In the genomic region with DNA sequence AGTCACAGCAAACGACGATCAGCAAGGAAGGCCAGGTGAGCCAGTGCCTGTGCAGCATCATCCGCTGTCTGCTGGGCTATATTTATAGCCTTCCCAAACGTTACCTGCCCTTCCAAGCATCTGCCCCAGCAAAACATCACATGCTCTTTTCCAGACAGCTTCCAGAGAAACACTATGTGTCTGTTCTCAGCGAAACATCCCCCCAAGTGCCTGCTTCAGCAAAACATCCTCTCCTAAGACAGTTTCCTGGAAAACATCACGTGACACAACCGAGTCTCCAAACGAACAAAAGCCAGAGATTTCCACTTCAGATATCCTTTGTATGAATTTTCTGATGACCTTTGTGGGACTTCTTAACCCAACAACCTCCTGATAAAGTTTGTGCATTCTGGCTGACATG, we compare ENCODE assay signal across 17 mouse cellular contexts. TPM values are rescaled to one million over a fixed set of nuclear protein-coding genes. Genes with fewer than 3 reads are reported as not detected.
DNase-seq lines count a peak whose midpoint lies in the region; ATAC-seq and TF ChIP-seq lines count a peak whose summit lies in the region.
"Had no signal": no experiment of that assay in that cellular context is flagged by ENCODE, and none has a peak within 500 bp of the region (broad histone marks: within the 10 kb centered on the region; RNA-seq: fewer than 3 reads in every experiment).

No protein-coding gene starts in this region.

- TF ChIP-seq POLR2A in liver, adult 2 months (IDR thresholded peaks at IDR 0.05; ENCODE audit: extremely low read depth, insufficient read depth, low read length) = no peak
- TF ChIP-seq POLR2A in MEL (IDR thresholded peaks at IDR 0.05; ENCODE audit: control insufficient read depth in 1 of 2, insufficient read depth in 1 of 2, low read depth in 1 of 2, low read length in 2 of 2, poor library complexity in 1 of 2) = no peak

- no peak for TF ChIP-seq CTCF in liver, adult 2 months (IDR thresholded peaks at IDR 0.05; ENCODE audit: low read depth, low read length)
- TF ChIP-seq CTCF in MEL (IDR thresholded peaks at IDR 0.05 in 2 of 3, conservative IDR thresholded peaks at IDR 0.05 in 1 of 3; ENCODE audit: control insufficient read depth in 1 of 3, insufficient read depth in 1 of 3, low read depth in 2 of 3, low read length in 3 of 3, poor library complexity in 1 of 3, severe bottlenecking in 1 of 3) = no peak

- no peak for ATAC-seq in liver, embryonic 11.5 days (replicated peaks; ENCODE audit: low FRiP score)
- ATAC-seq: forebrain, embryonic 15.5 days; hindbrain, postnatal 0 days had no signal

- H3K36me3 ChIP-seq in liver, adult 2 months (ENCODE audit: control insufficient read depth, insufficient read depth, low read length) = no peaks in the 10 kb centered on the region
- H3K36me3 ChIP-seq in liver, embryonic 11.5 days (ENCODE audit: control insufficient read depth, insufficient read depth, low read length) = no peaks in the 10 kb centered on the region
- peaks cover 0 to 2% of the 10 kb centered on the region in 2 experiments; a peak in 2 of 4 replicates for H3K36me3 ChIP-seq in MEL (ENCODE audit: control insufficient read depth in 1 of 2, insufficient read depth in 2 of 2, low read length in 2 of 2)
- H3K36me3 ChIP-seq: embryonic facial prominence, embryonic 12.5 days; forebrain, embryonic 15.5 days; heart, embryonic 12.5 days; hindbrain, embryonic 13.5 days had no signal

- H3K4me2 ChIP-seq in liver, embryonic 11.5 days = no peak overlapping the region
- H3K4me2 ChIP-seq: embryonic facial prominence, embryonic 12.5 days; forebrain, embryonic 15.5 days; heart, embryonic 12.5 days; hindbrain, embryonic 13.5 days had no signal

- no peak for TF ChIP-seq RAD21 in MEL (IDR thresholded peaks at IDR 0.05; ENCODE audit: low read depth, low read length)

- peak overlapping the region; percentile 29 for H3K27ac ChIP-seq in liver, adult 2 months (replicated peaks; ENCODE audit: insufficient read depth, low read depth, low read length)
- no peak overlapping the region for H3K27ac ChIP-seq in liver, embryonic 11.5 days (ENCODE audit: low read depth, low read length)
- H3K27ac ChIP-seq in MEL (ENCODE audit: control insufficient read depth, low read depth, low read length) = no peak overlapping the region
- H3K27ac ChIP-seq: embryonic facial prominence, embryonic 12.5 days; forebrain, embryonic 15.5 days; hindbrain, embryonic 13.5 days; hindbrain, postnatal 0 days had no signal

- H3K9me3 ChIP-seq in liver, embryonic 11.5 days (ENCODE audit: control insufficient read depth, low read length) = no peaks in the 10 kb centered on the region
- H3K9me3 ChIP-seq in MEL (replicated peaks; ENCODE audit: insufficient read depth, low read length) = no peaks in the 10 kb centered on the region
- H3K9me3 ChIP-seq: embryonic facial prominence, embryonic 12.5 days; forebrain, embryonic 15.5 days; heart, embryonic 12.5 days; hindbrain, embryonic 13.5 days had no signal

- no peak overlapping the region for H3K4me3 ChIP-seq in liver, adult 2 months (ENCODE audit: insufficient read depth, low read depth, low read length)
- H3K4me3 ChIP-seq in liver, embryonic 11.5 days (ENCODE audit: low read depth, low read length) = no peak overlapping the region
- H3K4me3 ChIP-seq in MEL (ENCODE audit: control insufficient read depth in 1 of 2, insufficient read depth in 1 of 2, low read depth in 2 of 2, low read length in 2 of 2) = no peak overlapping the region
- H3K4me3 ChIP-seq: embryonic facial prominence, embryonic 12.5 days; forebrain, embryonic 15.5 days; heart, embryonic 12.5 days; hindbrain, embryonic 13.5 days had no signal

- no peak for TF ChIP-seq EP300 in MEL (IDR thresholded peaks at IDR 0.05; ENCODE audit: low read depth in 1 of 2, low read length in 2 of 2)

- peak; percentile 63 for DNase-seq in heart, adult 8-10 months (ENCODE audit: low spot score)
- DNase-seq in heart, postnatal 25 days (ENCODE audit: low spot score) = no peak
- DNase-seq in liver, adult 2 months (ENCODE audit: extremely low read depth, low read depth, low spot score) = no peak
- DNase-seq in liver, embryonic 11.5 days (ENCODE audit: low spot score) = no peak
- DNase-seq in MEL (ENCODE audit: low read depth, low spot score) (no peak), ZHBTc4 (ENCODE audit: low read depth, low spot score) (peak; percentile 22)
- no peak for DNase-seq in left cerebral cortex, adult 8-10 months (ENCODE audit: low spot score in 2 of 2)
- DNase-seq: adrenal gland, postnatal 10 days; cerebellum, adult 11-12 months; cerebellum, adult 9-10 months; cerebellum, postnatal 25 days; gastrocnemius, postnatal 10 days had no signal

- no peaks in the 10 kb centered on the region for H3K27me3 ChIP-seq in liver, adult 2 months (ENCODE audit: control insufficient read depth, insufficient read depth, low read length)
- H3K27me3 ChIP-seq in liver, embryonic 11.5 days (replicated peaks; ENCODE audit: control insufficient read depth, insufficient read depth, low read length) = no peaks in the 10 kb centered on the region
- no peaks in the 10 kb centered on the region for H3K27me3 ChIP-seq in MEL (ENCODE audit: control insufficient read depth in 1 of 2, insufficient read depth in 2 of 2, low read length in 2 of 2)
- H3K27me3 ChIP-seq: embryonic facial prominence, embryonic 12.5 days; forebrain, embryonic 15.5 days; heart, embryonic 12.5 days; hindbrain, embryonic 13.5 days had no signal

- intact Hi-C loops in heart, postnatal 25 days (cut with DNase I) = no loop called here

- no peaks in the 10 kb centered on the region for H3K79me2 ChIP-seq in liver, adult 2 months (ENCODE audit: control insufficient read depth, insufficient read depth, low read length)
- no peaks in the 10 kb centered on the region for H3K79me2 ChIP-seq in MEL (ENCODE audit: control insufficient read depth, insufficient read depth, low read length, poor library complexity)

- WGBS in liver, adult 2 months = 77% methylated on average over 8 of the region's 8 CpGs
- WGBS in liver, embryonic 11.5 days = 63% methylated on average over 8 of the region's 8 CpGs

- no peak overlapping the region for H3K9ac ChIP-seq in liver, adult 2 months (ENCODE audit: low read depth, low read length)
- H3K9ac ChIP-seq in liver, embryonic 11.5 days (ENCODE audit: low read depth, low read length) = no peak overlapping the region
- no peak overlapping the region for H3K9ac ChIP-seq in MEL (ENCODE audit: control insufficient read depth, low read depth, low read length, poor library complexity, severe bottlenecking)
- H3K9ac ChIP-seq: embryonic facial prominence, embryonic 12.5 days; forebrain, embryonic 15.5 days; heart, embryonic 12.5 days; hindbrain, embryonic 13.5 days had no signal

- no peaks in the 10 kb centered on the region for H3K4me1 ChIP-seq in liver, adult 2 months (ENCODE audit: control insufficient read depth, insufficient read depth, low read length)
- no peaks in the 10 kb centered on the region for H3K4me1 ChIP-seq in liver, embryonic 11.5 days (replicated peaks; ENCODE audit: control insufficient read depth, insufficient read depth, low read length)
- H3K4me1 ChIP-seq in MEL (ENCODE audit: control insufficient read depth in 1 of 2, insufficient read depth in 2 of 2, low read length in 2 of 2) = no peaks in the 10 kb centered on the region; a peak in 1 of 4 replicates
- H3K4me1 ChIP-seq: embryonic facial prominence, embryonic 12.5 days; forebrain, embryonic 15.5 days; heart, embryonic 12.5 days; hindbrain, embryonic 13.5 days had no signal

TF ChIP-seq in MEL, 35 proteins besides CTCF, POLR2A, EP300 and RAD21:
- 0 out of 2 replicates have a peak, but pooled peaks have one; percentile 7 for TF ChIP-seq USF1 (IDR thresholded peaks at IDR 0.05; ENCODE audit: low read depth, low read length)
- TF ChIP-seq KAT2A (conservative IDR thresholded peaks at IDR 0.05; ENCODE audit: low read depth, low read length) = no peak

RNA-seq across cellular contexts. Expression of gene Aaed1, which starts 7.8 kb away (rescaled TPM):
- 10 to 100 TPM; 56.9 to 69.9 (median 65.3) TPM for total RNA-seq in heart, adult 8-10 months (2022)
- total RNA-seq in heart, postnatal 25 days (2021) = 10 to 100 TPM; 56.6 to 60.1 TPM
- 83.4 and 84.2 TPM in 2 replicates for total RNA-seq in liver, adult 2 months (2014; rRNA removed)
- 20.8 and 21.1 TPM in 2 replicates for polyA plus RNA-seq in liver, adult 2 months (2012; rRNA removed)
- 43.0 and 45.5 TPM in 2 replicates for polyA plus RNA-seq in liver, embryonic 11.5 days (2014; fragmentation: Nextera tagmentation; extraction: Ambion mirVana)
- total RNA-seq in MEL (2012; rRNA removed) = 4.2 and 4.4 TPM in 2 replicates
- polyA plus RNA-seq in MEL (2012; ENCODE audit: insufficient read depth in 1 of 2, insufficient read length in 2 of 2, low read depth in 1 of 2, low replicate concordance in 2 of 2, missing spikeins in 1 of 2) = 100 to 1,000 TPM in 1 of 2 experiments, 10 to 100 TPM in 1; 13.5 to 190 TPM
- total RNA-seq in left cerebral cortex, adult 8-10 months (2022) = 10 to 100 TPM; 21.0 to 23.6 (median 23.1) TPM

RNA-seq across cellular contexts. Expression of gene Cdc14b, which starts 45.2 kb away (rescaled TPM):
- 10 to 100 TPM in 2 of 4 experiments, 1 to 10 TPM in 2; 7.7 to 11.5 (median 9.7) TPM for total RNA-seq in heart, adult 8-10 months (2022)
- total RNA-seq in heart, postnatal 25 days (2021) = 1 to 10 TPM; 7.0 to 9.0 TPM
- 31.7 and 35.8 TPM in 2 replicates for total RNA-seq in liver, adult 2 months (2014; rRNA removed)
- polyA plus RNA-seq in liver, adult 2 months (2012; rRNA removed) = 6.7 and 7.6 TPM in 2 replicates
- polyA plus RNA-seq in liver, embryonic 11.5 days (2014; fragmentation: Nextera tagmentation; extraction: Ambion mirVana) = 16.6 and 17.5 TPM in 2 replicates
- 18.7 and 22.2 TPM in 2 replicates for total RNA-seq in MEL (2012; rRNA removed)
- 10 to 100 TPM in 1 of 2 experiments, not detected in 1; 28.3 TPM for polyA plus RNA-seq in MEL (2012; ENCODE audit: insufficient read depth in 1 of 2, insufficient read length in 2 of 2, low read depth in 1 of 2, low replicate concordance in 2 of 2, missing spikeins in 1 of 2)
- 10 to 100 TPM; 15.0 to 21.0 (median 19.1) TPM for total RNA-seq in left cerebral cortex, adult 8-10 months (2022)

RNA-seq across cellular contexts. Expression of gene Ctsl, which starts 50.4 kb away (rescaled TPM):
- total RNA-seq in heart, adult 8-10 months (2022) = 100 to 1,000 TPM; 187 to 292 (median 203) TPM
- 100 to 1,000 TPM; 227 to 243 TPM for total RNA-seq in heart, postnatal 25 days (2021)
- total RNA-seq in liver, adult 2 months (2014; rRNA removed) = 624 and 654 TPM in 2 replicates
- 252 and 300 TPM in 2 replicates for polyA plus RNA-seq in liver, adult 2 months (2012; rRNA removed)
- 160 and 164 TPM in 2 replicates for polyA plus RNA-seq in liver, embryonic 11.5 days (2014; fragmentation: Nextera tagmentation; extraction: Ambion mirVana)
- total RNA-seq in MEL (2012; rRNA removed) = 20.1 and 22.5 TPM in 2 replicates
- 10 to 100 TPM in 1 of 2 experiments, not detected in 1; 39.2 TPM for polyA plus RNA-seq in MEL (2012; ENCODE audit: insufficient read depth in 1 of 2, insufficient read length in 2 of 2, low read depth in 1 of 2, low replicate concordance in 2 of 2, missing spikeins in 1 of 2)
- 100 to 1,000 TPM; 129 to 196 (median 170) TPM for total RNA-seq in left cerebral cortex, adult 8-10 months (2022)

Comparison
In these comparisons a context has a peak if more than half of its experiments do, and no peak if none do; other contexts are left out.
1. DNase-seq: peak in heart, adult 8-10 months (single experiment) and ZHBTc4 (single experiment); none in heart, postnatal 25 days (single experiment), liver, adult 2 months (single experiment), liver, embryonic 11.5 days (single experiment), MEL (single experiment) and left cerebral cortex, adult 8-10 months (0 of 2).